Mouse (Mus musculus): Measurements from ENCODE around the gene Myrf. TPM values are rescaled to one million over a fixed set of nuclear protein-coding genes. Genes with fewer than 3 reads are reported as not detected.

Myrf gene
- polyA plus RNA-seq (2012; ENCODE audit: insufficient read depth, insufficient read length, missing spikeins), result 0.44 and 0.50 TPM in 2 replicates

- Histone ChIP-seq H3K4me3 (ENCODE audit: insufficient read depth, low read depth, low read length) (peak within 1 kb of the TSS; percentile 52), H3K27ac (replicated peaks; ENCODE audit: low read depth, low read length) (no peak within 1 kb of the TSS), H3K4me1 (ENCODE audit: control insufficient read depth, insufficient read depth, insufficient read length, low read length) (no peaks in the 10 kb centered on the region)
These were observed at the start of gene Myrf for GRCm38 (mm10) chr19:10240654-10241305. Myrf (minus strand) TSS chr19:10240748.

GRCm38 (mm10) chr19:10289609-10290150, 49.1 kb upstream of the Myrf start:
- Histone ChIP-seq H3K4me1 (ENCODE audit: control insufficient read depth, insufficient read depth, insufficient read length, low read length) (peaks cover 42% of the 10 kb centered on the region), H3K4me3 (ENCODE audit: insufficient read depth, low read depth, low read length) (no peak overlapping the region), H3K27ac (replicated peaks; ENCODE audit: low read depth, low read length) (peak overlapping the region; percentile 41)

- Histone ChIP-seq H3K4me1 (ENCODE audit: control insufficient read depth, insufficient read depth, insufficient read length, low read length) (peaks cover 38% of the 10 kb centered on the region), H3K4me3 (ENCODE audit: insufficient read depth, low read depth, low read length) (no peak overlapping the region), H3K27ac (replicated peaks; ENCODE audit: low read depth, low read length) (no peak overlapping the region)
These were observed 47.8 kb upstream of the Myrf start for GRCm38 (mm10) chr19:10288125-10289040.

- Histone ChIP-seq H3K27ac (replicated peaks; ENCODE audit: low read depth, low read length) (no peak overlapping the region), H3K4me1 (ENCODE audit: control insufficient read depth, insufficient read depth, insufficient read length, low read length) (peaks cover 33% of the 10 kb centered on the region), H3K4me3 (ENCODE audit: insufficient read depth, low read depth, low read length) (no peak overlapping the region)
These were observed 45.9 kb upstream of the Myrf start for GRCm38 (mm10) chr19:10286458-10286872.

- H3K27ac ChIP-seq (replicated peaks; ENCODE audit: low read depth, low read length), result peak overlapping the region; percentile 30; the same call in 1 of the 2 replicates
- no peak overlapping the region for H3K4me3 ChIP-seq (ENCODE audit: insufficient read depth, low read depth, low read length)
These were observed 40.4 kb upstream of the Myrf start for GRCm38 (mm10) chr19:10280771-10281540.

GRCm38 (mm10) chr19:10279668-10280067, 39.1 kb upstream of the Myrf start:
- Histone ChIP-seq H3K4me1 (ENCODE audit: control insufficient read depth, insufficient read depth, insufficient read length, low read length) (peaks cover 39% of the 10 kb centered on the region), H3K4me3 (ENCODE audit: insufficient read depth, low read depth, low read length) (no peak overlapping the region), H3K27ac (replicated peaks; ENCODE audit: low read depth, low read length) (peak overlapping the region; percentile 21; the same call in 1 of the 2 replicates)

More at GRCm38 (mm10) chr19:10280771-10281540, 40.4 kb upstream of the Myrf start:
- H3K4me1 ChIP-seq (ENCODE audit: control insufficient read depth, insufficient read depth, insufficient read length, low read length), result peaks cover 39% of the 10 kb centered on the region

GRCm38 (mm10) chr19:10278669-10279324, 38.2 kb upstream of the Myrf start:
- H3K27ac ChIP-seq (replicated peaks; ENCODE audit: low read depth, low read length), result 0 out of 2 replicates have a peak overlapping the region, but pooled peaks have one; percentile 13
- no peak overlapping the region for H3K4me3 ChIP-seq (ENCODE audit: insufficient read depth, low read depth, low read length)
- H3K4me1 ChIP-seq (ENCODE audit: control insufficient read depth, insufficient read depth, insufficient read length, low read length), result peaks cover 39% of the 10 kb centered on the region

GRCm38 (mm10) chr19:10277759-10278158, 37.2 kb upstream of the Myrf start:
- peak overlapping the region; percentile 58 for H3K27ac ChIP-seq (replicated peaks; ENCODE audit: low read depth, low read length)
- peaks cover 42% of the 10 kb centered on the region for H3K4me1 ChIP-seq (ENCODE audit: control insufficient read depth, insufficient read depth, insufficient read length, low read length)
- H3K4me3 ChIP-seq (ENCODE audit: insufficient read depth, low read depth, low read length), result no peak overlapping the region

GRCm38 (mm10) chr19:10277331-10277730, 36.8 kb upstream of the Myrf start:
- H3K4me3 ChIP-seq (ENCODE audit: insufficient read depth, low read depth, low read length), result no peak overlapping the region
- peak overlapping the region; percentile 58 for H3K27ac ChIP-seq (replicated peaks; ENCODE audit: low read depth, low read length)
- H3K4me1 ChIP-seq (ENCODE audit: control insufficient read depth, insufficient read depth, insufficient read length, low read length), result peaks cover 46% of the 10 kb centered on the region

GRCm38 (mm10) chr19:10276483-10277144, 36.1 kb upstream of the Myrf start:
- H3K4me1 ChIP-seq (ENCODE audit: control insufficient read depth, insufficient read depth, insufficient read length, low read length), result peaks cover 47% of the 10 kb centered on the region
- no peak overlapping the region for H3K4me3 ChIP-seq (ENCODE audit: insufficient read depth, low read depth, low read length)
- peak overlapping the region; percentile 14; the same call in 1 of the 2 replicates for H3K27ac ChIP-seq (replicated peaks; ENCODE audit: low read depth, low read length)

GRCm38 (mm10) chr19:10274056-10274455, 33.5 kb upstream of the Myrf start:
- peaks cover 24% of the 10 kb centered on the region for H3K4me1 ChIP-seq (ENCODE audit: control insufficient read depth, insufficient read depth, insufficient read length, low read length)
- H3K27ac ChIP-seq (replicated peaks; ENCODE audit: low read depth, low read length), result no peak overlapping the region
- H3K4me3 ChIP-seq (ENCODE audit: insufficient read depth, low read depth, low read length), result no peak overlapping the region

- Histone ChIP-seq H3K4me1 (ENCODE audit: control insufficient read depth, insufficient read depth, insufficient read length, low read length) (peaks cover 11% of the 10 kb centered on the region), H3K4me3 (ENCODE audit: insufficient read depth, low read depth, low read length) (no peak overlapping the region), H3K27ac (replicated peaks; ENCODE audit: low read depth, low read length) (no peak overlapping the region)
These were observed 32.2 kb upstream of the Myrf start for GRCm38 (mm10) chr19:10272746-10273145.

- H3K4me1 ChIP-seq (ENCODE audit: control insufficient read depth, insufficient read depth, insufficient read length, low read length), result peaks cover 16% of the 10 kb centered on the region; the same call in 1 of the 2 replicates
- H3K27ac ChIP-seq (replicated peaks; ENCODE audit: low read depth, low read length), result no peak overlapping the region
- no peak overlapping the region for H3K4me3 ChIP-seq (ENCODE audit: insufficient read depth, low read depth, low read length)
These were observed 31.0 kb upstream of the Myrf start for GRCm38 (mm10) chr19:10271592-10271991.

GRCm38 (mm10) chr19:10270356-10270755, 29.8 kb upstream of the Myrf start:
- no peak overlapping the region for H3K27ac ChIP-seq (replicated peaks; ENCODE audit: low read depth, low read length)
- H3K4me1 ChIP-seq (ENCODE audit: control insufficient read depth, insufficient read depth, insufficient read length, low read length), result peaks cover 18% of the 10 kb centered on the region; the same call in 1 of the 2 replicates
- H3K4me3 ChIP-seq (ENCODE audit: insufficient read depth, low read depth, low read length), result no peak overlapping the region
